In genomic region chr2:28923912-28924311, GRCm38 (mm10) we compare ENCODE assay signal across 9 mouse cellular contexts. TPM values are rescaled to one million over a fixed set of nuclear protein-coding genes. Genes with fewer than 3 reads are reported as not detected.
A peak's percentile ranks its signal among the peaks of the same experiment; 100 is the strongest.
DNase-seq lines count a peak whose midpoint lies in the region; ATAC-seq and TF ChIP-seq lines count a peak whose summit lies in the region.
"Had no signal": no experiment of that assay in that cellular context is flagged by ENCODE, and none has a peak within 500 bp of the region (broad histone marks: within the 10 kb centered on the region; RNA-seq: fewer than 3 reads in every experiment).

No protein-coding gene starts in this region.

- H3K4me3 ChIP-seq in bone marrow, adult 2 months (replicated peaks; ENCODE audit: control insufficient read depth, low read depth, low read length): no peak overlapping the region
- no peak overlapping the region for H3K4me3 ChIP-seq in embryonic fibroblast, embryonic 13.5 days (ENCODE audit: insufficient read depth, low read length)
- H3K4me3 ChIP-seq in hindbrain, embryonic 16.5 days (ENCODE audit: low read length): no peak overlapping the region
- no peak overlapping the region for H3K4me3 ChIP-seq in midbrain, embryonic 15.5 days
- H3K4me3 ChIP-seq: liver, embryonic 15.5 days had no signal

- H3K9me3 ChIP-seq in hindbrain, embryonic 16.5 days (ENCODE audit: control insufficient read depth, low read length): no peaks in the 10 kb centered on the region
- H3K9me3 ChIP-seq in midbrain, embryonic 15.5 days: no peaks in the 10 kb centered on the region
- H3K9me3 ChIP-seq: liver, embryonic 15.5 days had no signal

- TF ChIP-seq CTCF in bone marrow, adult 2 months (IDR thresholded peaks at IDR 0.05; ENCODE audit: control insufficient read depth, insufficient read depth, low read length): peak; percentile 75
- peak; percentile 93 for TF ChIP-seq CTCF in embryonic fibroblast, embryonic 13.5 days (IDR thresholded peaks at IDR 0.05; ENCODE audit: borderline replicate concordance, insufficient read depth, low read length)

- H3K4me1 ChIP-seq in bone marrow, adult 2 months (ENCODE audit: control insufficient read depth, insufficient read depth, low read length): no peaks in the 10 kb centered on the region
- no peaks in the 10 kb centered on the region for H3K4me1 ChIP-seq in embryonic fibroblast, embryonic 13.5 days (ENCODE audit: control insufficient read depth, insufficient read depth, low read length)
- H3K4me1 ChIP-seq in hindbrain, embryonic 16.5 days (ENCODE audit: control insufficient read depth, insufficient read depth, low read depth, low read length): no peaks in the 10 kb centered on the region
- no peaks in the 10 kb centered on the region for H3K4me1 ChIP-seq in midbrain, embryonic 15.5 days
- H3K4me1 ChIP-seq: liver, embryonic 15.5 days had no signal

- H3K27ac ChIP-seq in bone marrow, adult 2 months (ENCODE audit: control insufficient read depth, insufficient read depth, low read depth, low read length, poor library complexity): no peak overlapping the region
- H3K27ac ChIP-seq in embryonic fibroblast, embryonic 13.5 days (ENCODE audit: insufficient read depth, low read length): no peak overlapping the region
- H3K27ac ChIP-seq in hindbrain, embryonic 16.5 days (ENCODE audit: low read depth, low read length): no peak overlapping the region
- H3K27ac ChIP-seq in midbrain, embryonic 15.5 days: no peak overlapping the region
- H3K27ac ChIP-seq: liver, embryonic 15.5 days had no signal

- intact Hi-C loops in left cerebral cortex, postnatal 14 days (cut with DNase I): loop anchor here (1.0 to 5.0 kb wide), 3 partner anchors 53 to 167 kb away; no protein-coding TSS in a partner anchor

- TF ChIP-seq POLR2A in bone marrow, adult 2 months (IDR thresholded peaks at IDR 0.05; ENCODE audit: borderline replicate concordance, control insufficient read depth, low read depth, low read length): no peak
- no peak for TF ChIP-seq POLR2A in embryonic fibroblast, embryonic 13.5 days (IDR thresholded peaks at IDR 0.05; ENCODE audit: low read depth, low read length)

- ATAC-seq in hindbrain, embryonic 16.5 days: peak; percentile 81
- peak; percentile 66 for ATAC-seq in midbrain, embryonic 15.5 days (replicated peaks)

- WGBS in bone marrow, adult 2 months: under 1% methylated on average over 4 of the region's 4 CpGs
- WGBS in hindbrain, embryonic 16.5 days: 2% methylated on average over 4 of the region's 4 CpGs
- under 1% methylated on average over 4 of the region's 4 CpGs for WGBS in midbrain, embryonic 15.5 days

- no peak overlapping the region for H3K4me2 ChIP-seq in hindbrain, embryonic 16.5 days (ENCODE audit: low read length)
- H3K4me2 ChIP-seq in midbrain, embryonic 15.5 days: no peak overlapping the region
- H3K4me2 ChIP-seq: liver, embryonic 15.5 days had no signal

- no peaks in the 10 kb centered on the region for H3K36me3 ChIP-seq in hindbrain, embryonic 16.5 days (ENCODE audit: control insufficient read depth, insufficient read depth, low read length)
- H3K36me3 ChIP-seq in midbrain, embryonic 15.5 days (replicated peaks): no peaks in the 10 kb centered on the region
- H3K36me3 ChIP-seq: liver, embryonic 15.5 days had no signal

- peak; percentile 45 for DNase-seq in gastrocnemius, adult 18-20 months (ENCODE audit: low spot score)
- DNase-seq in gastrocnemius, postnatal 25 days: no peak
- peak; percentile 59 to 71 for DNase-seq in left cerebral cortex, postnatal 14 days (ENCODE audit: low spot score in 2 of 2)
- peak; percentile 33 to 79 for DNase-seq in spleen, postnatal 4 days (ENCODE audit: low spot score in 2 of 2)

- no peak overlapping the region for H3K9ac ChIP-seq in hindbrain, embryonic 16.5 days (ENCODE audit: low read depth, low read length)
- no peak overlapping the region for H3K9ac ChIP-seq in midbrain, embryonic 15.5 days
- H3K9ac ChIP-seq: liver, embryonic 15.5 days had no signal

- H3K27me3 ChIP-seq in hindbrain, embryonic 16.5 days (replicated peaks; ENCODE audit: control insufficient read depth, insufficient read depth, low read length): peaks cover 47% of the 10 kb centered on the region
- H3K27me3 ChIP-seq in midbrain, embryonic 15.5 days (replicated peaks): peaks cover 54% of the 10 kb centered on the region

RNA-seq across cellular contexts. Expression of gene Barhl1, which starts 7.4 kb away (rescaled TPM):
- total RNA-seq in gastrocnemius, adult 18-20 months (2021): not detected
- total RNA-seq in gastrocnemius, postnatal 25 days (2021): not detected
- not detected in 2 replicates for polyA plus RNA-seq in bone marrow, adult 2 months (2011; ENCODE audit: insufficient read depth, insufficient read length, low replicate concordance, missing spikeins)
- not detected in 2 replicates for polyA plus RNA-seq in embryonic fibroblast, embryonic 13.5 days (2011; ENCODE audit: insufficient read length, low read depth, missing spikeins)
- polyA plus RNA-seq in hindbrain, embryonic 16.5 days (2015; fragmentation: Nextera tagmentation; extraction: Ambion mirVana): 27.3 and 29.3 TPM in 2 replicates
- under 1 TPM in 1 of 2 experiments, not detected in 1; 0.29 TPM for total RNA-seq in left cerebral cortex, postnatal 14 days (2021)
- 53.5 and 77.8 TPM in 2 replicates for polyA plus RNA-seq in midbrain, embryonic 15.5 days (2015; fragmentation: Nextera tagmentation; extraction: Ambion mirVana)
- polyA plus RNA-seq: liver, embryonic 15.5 days had no signal

Comparison
In these comparisons a context has a peak if more than half of its experiments do, and no peak if none do; other contexts are left out.
1. RNA of gene Barhl1, which starts 7.4 kb away (polyA plus RNA-seq): 53.5 to 77.8 TPM in midbrain, embryonic 15.5 days and 27.3 to 29.3 TPM in hindbrain, embryonic 16.5 days; not detected in bone marrow, adult 2 months and not detected in embryonic fibroblast, embryonic 13.5 days; every median in the first group is over 10 times any median in the second.